Mouse (Mus musculus): ENCODE measurements around the gene Unc13c.

Unc13c gene

GRCm38 (mm10) chr9:73968641-73969121, at the start of gene Unc13c:
Unc13c (minus strand) TSS chr9:73968966.
- DNase-seq (ENCODE audit: low spot score in 2 of 2): peak; percentile 13 to 33

GRCm38 (mm10) chr9:74007976-74008686, 39.4 kb upstream of the Unc13c start:
- no peak for DNase-seq (ENCODE audit: low spot score in 2 of 2)

GRCm38 (mm10) chr9:74002388-74002990, 33.7 kb upstream of the Unc13c start:
- no peak for DNase-seq (ENCODE audit: low spot score in 2 of 2)

GRCm38 (mm10) chr9:73988096-73988495, 19.3 kb upstream of the Unc13c start:
- DNase-seq (ENCODE audit: low spot score in 2 of 2): no peak

GRCm38 (mm10) chr9:73987236-73987635, 18.5 kb upstream of the Unc13c start:
- DNase-seq (ENCODE audit: low spot score in 2 of 2): no peak

GRCm38 (mm10) chr9:73982597-73983344, 14.0 kb upstream of the Unc13c start:
- DNase-seq (ENCODE audit: low spot score in 2 of 2): peak; percentile 53 to 64

GRCm38 (mm10) chr9:73972327-73972988, 3.7 kb upstream of the Unc13c start:
- DNase-seq (ENCODE audit: low spot score in 2 of 2): no peak

GRCm38 (mm10) chr9:73970717-73971116, 2.0 kb upstream of the Unc13c start:
- no peak for DNase-seq (ENCODE audit: low spot score in 2 of 2)

GRCm38 (mm10) chr9:73965322-73965915, 3.3 kb downstream of the Unc13c start:
- peak in 1 of 2 experiments; percentile 5 for DNase-seq (ENCODE audit: low spot score in 2 of 2)

- no peak for DNase-seq (ENCODE audit: low spot score in 2 of 2)
Observed at GRCm38 (mm10) chr9:73962471-73962870, 6.3 kb downstream of the Unc13c start.

- no peak for DNase-seq (ENCODE audit: low spot score in 2 of 2)
Observed at GRCm38 (mm10) chr9:73952331-73952730, 16.4 kb downstream of the Unc13c start.

GRCm38 (mm10) chr9:73951586-73951985, 17.2 kb downstream of the Unc13c start:
- DNase-seq (ENCODE audit: low spot score in 2 of 2): no peak

GRCm38 (mm10) chr9:73934844-73935243, 33.9 kb downstream of the Unc13c start:
- no peak for DNase-seq (ENCODE audit: low spot score in 2 of 2)

GRCm38 (mm10) chr9:73931988-73932387, 36.8 kb downstream of the Unc13c start:
- DNase-seq (ENCODE audit: low spot score in 2 of 2): no peak

GRCm38 (mm10) chr9:73927276-73927675, 41.5 kb downstream of the Unc13c start:
- no peak for DNase-seq (ENCODE audit: low spot score in 2 of 2)

GRCm38 (mm10) chr9:73922449-73923115, 46.2 kb downstream of the Unc13c start:
- DNase-seq (ENCODE audit: low spot score in 2 of 2): no peak

- no peak for DNase-seq (ENCODE audit: low spot score in 2 of 2)
Observed at GRCm38 (mm10) chr9:73905959-73906358, 62.8 kb downstream of the Unc13c start.

- no peak for DNase-seq (ENCODE audit: low spot score in 2 of 2)
Observed at GRCm38 (mm10) chr9:73898516-73898915, 70.2 kb downstream of the Unc13c start.

- no peak for DNase-seq (ENCODE audit: low spot score in 2 of 2)
Observed at GRCm38 (mm10) chr9:73896210-73896609, 72.6 kb downstream of the Unc13c start.

- DNase-seq (ENCODE audit: low spot score in 2 of 2): no peak
Observed at GRCm38 (mm10) chr9:73883587-73883986, 85.2 kb downstream of the Unc13c start.

GRCm38 (mm10) chr9:73883143-73883542, 85.6 kb downstream of the Unc13c start:
- DNase-seq (ENCODE audit: low spot score in 2 of 2): no peak

Data from urinary bladder, postnatal 36 days (tissue).